Mouse (Mus musculus) liver, adult 2 months (tissue): ENCODE data around the gene Rpsa. TPM values are rescaled to one million over a fixed set of nuclear protein-coding genes. Genes with fewer than 3 reads are reported as not detected.

Experiments
- DNase-seq: peaks from one replicate; pipeline ENCODE4 v3.0.0-alpha.2; 2011; ENCODE audit warnings: low read depth, low spot score; ENCODE audit errors: extremely low read depth
- H3K27ac ChIP-seq: fragments of 200-500 bp; replicated peaks from 2 replicates; pipeline ENCODE4 v1.5.1; 2012; ENCODE audit warnings: low read depth, mild to moderate bottlenecking, control low read depth, inconsistent platforms, low read length; ENCODE audit not compliant: insufficient read depth
- H3K27me3 ChIP-seq: fragments of 200-500 bp; 2 replicates; pipeline ENCODE4 v1.6.1; 2012; ENCODE audit warnings: mild to moderate bottlenecking, moderate library complexity, low read length, inconsistent platforms; ENCODE audit not compliant: control insufficient read depth, insufficient read depth
- H3K36me3 ChIP-seq: fragments of 200-500 bp; 2 replicates; pipeline ENCODE4 v1.6.1; 2012; ENCODE audit warnings: low read length, inconsistent platforms; ENCODE audit not compliant: control insufficient read depth, insufficient read depth
- H3K4me1 ChIP-seq: fragments of 200-500 bp; 2 replicates; pipeline ENCODE4 v1.6.1; 2011; ENCODE audit warnings: low read length; ENCODE audit not compliant: control insufficient read depth, insufficient read depth
- H3K4me3 ChIP-seq: fragments of 200-500 bp; 2 replicates; pipeline ENCODE4 v1.5.1; 2011; ENCODE audit warnings: low read depth, mild to moderate bottlenecking, control low read depth, low read length, moderate library complexity; ENCODE audit not compliant: insufficient read depth
- H3K79me2 ChIP-seq: fragments of 200-500 bp; 2 replicates; pipeline ENCODE4 v1.6.1; 2012; ENCODE audit warnings: inconsistent platforms, mild to moderate bottlenecking, low read length, moderate library complexity; ENCODE audit not compliant: control insufficient read depth, insufficient read depth
- H3K9ac ChIP-seq: fragments of 200-500 bp; 2 replicates; pipeline ENCODE4 v1.6.1; 2012; ENCODE audit warnings: low read depth, mild to moderate bottlenecking, control low read depth, inconsistent platforms, low read length
- CTCF ChIP-seq: fragments of 200-500 bp; IDR thresholded peaks from 2 replicates; pipeline ENCODE4 v1.5.1; 2011; ENCODE audit warnings: low read depth, low read length, control low read depth
- POLR2A ChIP-seq: fragments of 200-500 bp; IDR thresholded peaks from 2 replicates; pipeline ENCODE4 v1.6.1; 2011; ENCODE audit warnings: low read length, control low read depth; ENCODE audit not compliant: insufficient read depth; ENCODE audit errors: extremely low read depth
- WGBS: fragments of 180-500 bp; shearing (Covaris S2); methylation state at CpG from one replicate; pipeline ENCODE4 v1.1.7; 2018; 5-methylcytosine and 5-hydroxymethylcytosine counted together
- polyA plus RNA-seq: library from polyadenylated mRNA; depleted of rRNA; stranded (reverse); fragments of >200 nt; gene quantifications from 2 replicates; pipeline ENCODE4 v1.2.3, GENCODE M21; 2012
- total RNA-seq: library from RNA; depleted of rRNA; stranded (reverse); fragments of >200 nt; gene quantifications from 2 replicates; pipeline ENCODE4 v1.2.3, GENCODE M21; 2014

Rpsa gene
- total and polyA plus RNA-seq, 2 experiments, result 646 to 1,141 TPM

DNA sequence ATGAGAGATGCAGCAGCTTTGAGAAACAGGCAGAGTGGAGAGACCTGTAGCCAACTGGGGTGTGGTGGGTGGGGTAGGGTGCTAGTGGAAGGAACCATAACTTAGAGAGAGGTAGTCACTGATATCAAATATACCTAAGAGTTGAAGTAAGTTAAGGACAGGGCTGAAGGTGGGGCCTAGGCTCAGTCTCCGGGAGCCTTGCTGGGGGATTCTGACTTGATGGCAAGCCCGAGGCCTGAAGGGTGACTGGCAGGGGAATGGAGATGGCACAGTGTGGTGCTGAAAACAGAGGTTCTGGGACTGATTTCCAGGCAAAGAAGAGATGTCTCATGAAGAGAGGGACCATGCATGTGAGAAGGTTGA, 12.7 kb upstream of the Rpsa start:
- Histone ChIP-seq H3K79me2 (peaks cover 23% of the 10 kb centered on the region), H3K36me3 (peaks cover 10% of the 10 kb centered on the region; the same call in 1 of the 2 replicates), H3K4me1 (peaks cover 2% of the 10 kb centered on the region; the same call in 1 of the 2 replicates), H3K4me3 (no peak overlapping the region), H3K27me3 (no peaks in the 10 kb centered on the region), H3K27ac (no peak overlapping the region), H3K9ac (no peak overlapping the region)
- DNase-seq, result no peak
- no peak for TF ChIP-seq POLR2A
- TF ChIP-seq CTCF, result no peak
- WGBS, result 95% methylated on average over 2 of the region's 2 CpGs

DNA sequence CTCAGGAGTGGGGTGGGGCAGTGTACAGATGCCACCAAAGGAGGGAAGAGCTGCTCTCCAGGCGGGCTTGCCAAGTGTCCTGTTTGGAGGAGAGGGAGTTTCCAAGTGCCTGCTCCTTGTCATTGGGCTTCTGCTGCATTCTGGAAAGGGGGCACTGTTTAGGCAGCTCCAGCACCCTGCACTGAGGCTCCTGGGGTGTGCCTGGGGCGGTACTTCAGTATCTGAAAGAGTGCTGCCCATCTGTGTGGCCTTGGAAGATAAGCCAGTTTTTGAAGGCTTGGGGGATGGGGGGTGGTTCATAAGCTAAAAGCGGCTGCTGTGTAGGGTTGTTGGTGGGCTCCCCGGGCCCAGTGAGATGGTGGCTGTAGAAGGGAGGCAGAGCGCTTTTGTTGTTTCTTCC, 11.9 kb upstream of the Rpsa start:
- no peaks in the 10 kb centered on the region for H3K27me3 ChIP-seq
- H3K4me1 ChIP-seq, result peaks cover 2% of the 10 kb centered on the region; the same call in 1 of the 2 replicates
- WGBS, result 83% methylated on average over 5 of the region's 5 CpGs
- TF ChIP-seq CTCF, result no peak
- peaks cover 23% of the 10 kb centered on the region for H3K79me2 ChIP-seq
- no peak overlapping the region for H3K27ac ChIP-seq
- no peak overlapping the region for H3K9ac ChIP-seq
- DNase-seq, result no peak
- no peak overlapping the region for H3K4me3 ChIP-seq
- H3K36me3 ChIP-seq, result peaks cover 12% of the 10 kb centered on the region; the same call in 1 of the 2 replicates

DNA sequence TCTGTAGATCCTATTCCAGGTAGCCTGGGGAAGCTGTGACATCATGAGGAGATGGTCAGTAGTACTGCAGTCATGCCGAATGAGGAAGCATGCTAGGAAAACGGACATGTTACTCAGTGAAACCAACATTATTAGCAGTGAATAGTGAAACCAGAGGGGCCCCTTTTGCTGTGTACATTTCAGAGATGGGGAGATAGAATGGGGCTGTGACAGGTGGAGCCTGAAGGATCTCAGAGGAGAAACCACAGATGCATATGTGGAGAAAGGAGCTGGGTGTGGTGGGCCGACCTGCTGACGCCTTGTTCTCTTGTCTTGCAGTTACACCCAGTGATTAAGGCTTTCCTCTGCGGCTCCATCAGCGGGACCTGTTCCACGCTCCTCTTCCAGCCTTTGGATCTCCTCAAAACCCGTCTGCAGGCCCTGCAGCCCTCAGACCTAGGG, 11.3 kb upstream of the Rpsa start:
- H3K4me3 ChIP-seq, result no peak overlapping the region
- peaks cover 21% of the 10 kb centered on the region for H3K79me2 ChIP-seq
- DNase-seq, result no peak
- no peak for TF ChIP-seq CTCF
- no peak for TF ChIP-seq POLR2A
- peaks cover 15% of the 10 kb centered on the region for H3K36me3 ChIP-seq
- peaks cover under 1% of the 10 kb centered on the region; the same call in 1 of the 2 replicates for H3K4me1 ChIP-seq
- H3K9ac ChIP-seq, result no peak overlapping the region
- WGBS, result 86% methylated on average over 8 of the region's 8 CpGs
- no peak overlapping the region for H3K27ac ChIP-seq
- H3K27me3 ChIP-seq, result no peaks in the 10 kb centered on the region

DNA sequence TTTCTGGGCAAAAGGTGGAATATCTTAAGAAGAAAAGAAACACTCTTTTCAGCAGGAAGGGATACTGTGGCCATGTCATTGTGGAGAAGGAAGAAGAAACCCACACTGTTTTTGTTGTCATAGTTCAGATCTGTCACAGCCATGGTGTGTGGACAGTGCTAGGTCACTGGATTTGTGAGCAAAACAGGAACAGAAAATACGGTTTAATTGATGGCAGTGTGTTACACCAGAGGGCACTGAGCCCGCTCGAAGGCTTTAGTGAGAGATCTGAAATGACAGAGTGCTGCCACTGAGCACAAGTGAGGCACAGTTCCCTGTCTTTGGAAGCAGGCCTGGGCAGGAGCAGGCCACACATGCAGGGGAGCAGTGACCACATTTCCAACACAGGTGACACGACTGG, 9.3 kb upstream of the Rpsa start:
- WGBS, result 84% methylated on average over 4 of the region's 4 CpGs
- peaks cover 12% of the 10 kb centered on the region; the same call in 1 of the 2 replicates for H3K79me2 ChIP-seq
- H3K4me1 ChIP-seq, result no peaks in the 10 kb centered on the region
- H3K36me3 ChIP-seq, result peaks cover 24% of the 10 kb centered on the region
- no peaks in the 10 kb centered on the region for H3K27me3 ChIP-seq
- H3K9ac ChIP-seq, result no peak overlapping the region
- no peak overlapping the region for H3K4me3 ChIP-seq
- DNase-seq, result no peak
- H3K27ac ChIP-seq, result no peak overlapping the region
- TF ChIP-seq CTCF (no peak), POLR2A (no peak)

DNA sequence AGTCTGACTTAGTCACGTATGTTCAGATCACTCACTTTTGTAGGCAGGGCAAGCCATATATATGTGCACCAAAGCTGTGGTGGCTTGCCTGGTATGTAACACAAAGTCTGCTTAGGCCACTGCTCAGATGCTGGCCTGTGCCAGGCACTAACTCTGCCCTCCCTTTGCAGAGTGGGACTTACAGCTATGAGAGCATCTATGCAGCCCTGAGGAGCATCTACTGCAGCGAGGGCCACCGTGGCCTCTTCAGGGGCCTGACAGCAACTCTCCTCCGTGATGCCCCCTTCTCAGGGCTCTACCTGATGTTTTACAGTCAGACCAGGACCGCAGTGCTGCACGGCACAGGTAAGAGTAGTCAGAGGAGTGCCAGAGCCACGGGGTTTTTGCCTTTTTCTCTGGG, 7.0 kb upstream of the Rpsa start:
- H3K9ac ChIP-seq, result no peak overlapping the region
- no peaks in the 10 kb centered on the region for H3K4me1 ChIP-seq
- H3K79me2 ChIP-seq, result no peaks in the 10 kb centered on the region
- TF ChIP-seq CTCF, result no peak
- no peak for TF ChIP-seq POLR2A
- no peak for DNase-seq
- no peak overlapping the region for H3K4me3 ChIP-seq
- WGBS, result 92% methylated on average over 7 of the region's 7 CpGs
- H3K27me3 ChIP-seq, result no peaks in the 10 kb centered on the region
- no peak overlapping the region for H3K27ac ChIP-seq
- peaks cover 32% of the 10 kb centered on the region for H3K36me3 ChIP-seq

DNA sequence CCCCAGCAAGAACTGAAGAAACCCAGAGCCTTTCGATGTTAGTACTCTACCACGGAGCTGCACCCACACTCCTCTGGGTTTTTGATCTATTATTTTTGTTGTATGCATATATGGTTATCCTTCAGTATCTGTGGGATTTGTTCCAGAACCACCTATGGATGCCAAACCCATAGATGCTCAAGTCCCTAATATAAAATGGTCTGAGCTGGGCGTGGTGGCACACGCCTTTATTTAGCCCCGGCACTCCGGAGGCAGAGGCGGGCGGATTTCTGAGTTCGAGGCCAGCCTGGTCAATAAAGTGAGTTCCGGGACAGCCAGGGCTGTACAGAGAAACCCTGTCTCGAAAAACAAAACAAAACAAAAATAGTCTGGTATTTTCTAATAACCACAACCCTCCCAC, 621 bp upstream of the Rpsa start:
- peaks cover 9% of the 10 kb centered on the region for H3K4me1 ChIP-seq
- H3K9ac ChIP-seq, result peak overlapping the region; percentile 15; the same call in 1 of the 2 replicates
- peaks cover 4% of the 10 kb centered on the region for H3K79me2 ChIP-seq
- DNase-seq, result no peak
- H3K27me3 ChIP-seq, result no peaks in the 10 kb centered on the region
- TF ChIP-seq CTCF (no peak), POLR2A (no peak)
- peak overlapping the region; percentile 33; the same call in 1 of the 2 replicates for H3K4me3 ChIP-seq
- WGBS, result 31% methylated on average over 11 of the region's 11 CpGs
- peak overlapping the region; percentile 76 for H3K27ac ChIP-seq
- peaks cover 40% of the 10 kb centered on the region for H3K36me3 ChIP-seq
